Mouse (Mus musculus) embryonic facial prominence, embryonic 11.5 days (tissue): ENCODE measurements around the gene Ccdc24. TPM values are rescaled to one million over a fixed set of nuclear protein-coding genes. Genes with fewer than 3 reads are reported as not detected.

Experiments
- ATAC-seq: fragments of 200-750 bp; cut with Nextera tagmentation; replicated peaks from 2 replicates; pipeline ENCODE4 v1.8.0; 2017; ENCODE audit warnings: low read depth; ENCODE audit not compliant: insufficient number of reproducible peaks, low FRiP score, low TSS enrichment
- DNase-seq: peaks from one replicate; pipeline ENCODE4 v3.0.0-alpha.2; 2015; ENCODE audit warnings: low spot score
- H3K27ac ChIP-seq: fragments of 300-500 bp; sonication (generic); replicated peaks from 2 replicates; pipeline ENCODE4 v1.5.1; 2014; ENCODE audit warnings: mild to moderate bottlenecking, low read depth, low read length, control low read depth
- H3K27me3 ChIP-seq: fragments of 300-500 bp; sonication (generic); 2 replicates; pipeline ENCODE4 v1.6.1; 2014; ENCODE audit warnings: mild to moderate bottlenecking, low read length, moderate library complexity, mixed read lengths; ENCODE audit not compliant: control insufficient read depth, insufficient read depth
- H3K36me3 ChIP-seq: fragments of 300-500 bp; sonication (generic); replicated peaks from 2 replicates; pipeline ENCODE4 v1.6.1; 2014; ENCODE audit warnings: low read depth, mild to moderate bottlenecking, low read length, moderate library complexity, mixed read lengths; ENCODE audit not compliant: control insufficient read depth, insufficient read depth
- H3K4me1 ChIP-seq: fragments of 300-500 bp; sonication (generic); 2 replicates; pipeline ENCODE4 v1.6.1; 2014; ENCODE audit warnings: low read length, mixed read lengths; ENCODE audit not compliant: control insufficient read depth, insufficient read depth
- H3K4me2 ChIP-seq: fragments of 300-500 bp; sonication (generic); 2 replicates; pipeline ENCODE4 v1.6.1; 2014; ENCODE audit warnings: low read depth, mild to moderate bottlenecking, control low read depth, low read length, moderate library complexity
- H3K4me3 ChIP-seq: fragments of 300-500 bp; sonication (generic); 2 replicates; pipeline ENCODE4 v1.5.1; 2014; ENCODE audit warnings: low read depth, low read length, control low read depth
- H3K9ac ChIP-seq: fragments of 300-500 bp; sonication (generic); replicated peaks from 2 replicates; pipeline ENCODE4 v1.6.1; 2014; ENCODE audit warnings: mild to moderate bottlenecking, control low read depth, low read length
- H3K9me3 ChIP-seq: fragments of 300-500 bp; sonication (generic); replicated peaks from 2 replicates; pipeline ENCODE4 v1.6.1; 2016; ENCODE audit warnings: mild to moderate bottlenecking, low read length, inconsistent platforms, mixed read lengths; ENCODE audit not compliant: control insufficient read depth
- WGBS: fragments of 180-500 bp; shearing (Covaris S2); extraction: QIAGEN DNeasy Blood & Tissue Kit; methylation state at CpG from one replicate; pipeline ENCODE4 v1.1.7; 2014; 5-methylcytosine and 5-hydroxymethylcytosine counted together
- polyA plus RNA-seq: library from polyadenylated mRNA; unstranded; fragments of >200 nt; fragmentation: Nextera tagmentation; extraction: Ambion mirVana; gene quantifications from 2 replicates; pipeline ENCODE4 v1.2.1, GENCODE M21; 2014

Ccdc24 gene
- polyA plus RNA-seq, 1 experiment from 2014 or later, result 0.86 TPM

DNA sequence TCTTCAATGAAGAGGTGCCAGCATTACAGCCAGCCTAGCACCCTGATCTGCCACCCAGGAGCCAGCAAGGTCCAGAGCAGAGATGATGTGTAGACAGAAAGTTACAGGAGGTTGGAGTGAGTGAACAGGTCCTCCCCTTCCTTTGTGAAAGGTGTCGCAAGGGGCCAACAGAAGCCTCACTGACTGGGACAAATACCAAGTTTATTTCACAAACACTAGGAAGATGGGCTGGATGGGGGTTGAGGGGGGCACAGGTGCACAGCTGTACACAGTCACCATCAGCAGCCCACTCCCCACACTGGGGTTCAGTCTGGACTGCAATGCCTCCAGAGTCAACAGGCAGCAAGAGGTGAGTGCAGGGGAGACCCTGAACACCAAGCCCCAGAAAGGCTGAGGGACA lies 11.8 kb upstream of the Ccdc24 start:
- ATAC-seq (no peak), DNase-seq (no peak)
- H3K36me3 ChIP-seq, result peaks cover 2% of the 10 kb centered on the region
- H3K27ac ChIP-seq, result no peak overlapping the region
- H3K4me1 ChIP-seq, result no peaks in the 10 kb centered on the region
- no peak overlapping the region for H3K4me3 ChIP-seq
- no peaks in the 10 kb centered on the region for H3K9me3 ChIP-seq
- 100% methylated on average over 1 of the region's 1 CpGs for WGBS
- H3K27me3 ChIP-seq, result no peaks in the 10 kb centered on the region
- no peak overlapping the region; the same call in 1 of the 2 replicates for H3K9ac ChIP-seq
- no peak overlapping the region for H3K4me2 ChIP-seq

DNA sequence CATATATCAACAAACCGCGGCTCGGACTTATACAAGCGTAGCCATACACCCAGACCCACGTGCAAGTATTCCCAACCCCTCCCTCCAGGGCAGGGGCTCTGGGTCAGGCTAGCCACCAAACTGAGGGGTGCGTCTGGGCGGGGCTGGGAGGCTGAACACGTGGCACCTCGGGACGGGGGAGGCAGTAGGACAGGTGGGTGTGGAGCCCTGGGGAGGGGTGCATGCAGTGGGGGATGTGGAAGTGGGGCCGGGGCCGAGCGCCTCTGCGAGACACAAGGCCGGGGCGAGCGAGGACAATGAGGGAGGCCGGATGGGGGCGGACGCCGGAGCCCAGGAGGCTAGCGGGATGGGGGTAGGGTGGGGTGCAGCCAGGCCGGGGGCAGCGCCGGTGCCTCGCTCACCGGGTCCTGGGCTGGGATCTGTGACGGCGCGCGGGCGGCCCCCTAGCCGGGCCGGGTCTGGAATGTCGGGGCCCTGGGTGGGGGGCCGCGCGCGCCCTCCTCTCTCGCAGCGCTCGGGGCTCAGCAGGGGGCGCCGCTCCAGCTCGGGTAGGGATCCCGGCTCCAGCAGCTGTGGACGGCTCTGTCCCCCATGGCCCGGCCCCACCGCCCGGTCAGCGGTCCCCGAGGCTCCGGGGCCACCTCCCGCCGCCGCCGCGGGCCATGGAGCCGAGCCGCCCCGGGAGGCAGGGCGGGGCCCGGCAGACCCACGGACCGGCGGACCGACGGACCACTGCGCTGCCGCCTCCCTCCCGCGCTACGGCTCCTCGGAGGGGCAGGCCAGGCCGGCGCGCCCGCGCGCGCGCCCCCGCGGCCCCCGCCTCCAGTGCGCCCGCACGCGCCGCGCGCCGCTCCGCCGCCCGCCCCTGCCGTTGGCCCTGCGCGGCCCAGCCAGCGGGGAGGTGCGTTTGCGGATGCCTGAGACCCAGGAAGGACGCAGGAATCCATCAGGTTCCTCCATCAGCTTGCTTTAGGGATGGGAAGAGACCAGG lies 10.6 kb upstream of the Ccdc24 start, which contains the start of gene B4galt2:
B4galt2 (minus strand) TSS at position 787 of the 991 bp plus-strand sequence.
- peak within 1 kb of the TSS; percentile 73 for H3K4me3 ChIP-seq
- H3K27me3 ChIP-seq, result no peaks in the 10 kb centered on the region
- ATAC-seq (peak; percentile 30), DNase-seq (peak; percentile 81)
- no peaks in the 10 kb centered on the region for H3K4me1 ChIP-seq
- H3K27ac ChIP-seq, result no peak within 1 kb of the TSS; the same call in 1 of the 2 replicates
- peak within 1 kb of the TSS; percentile 91 for H3K9ac ChIP-seq
- no peaks in the 10 kb centered on the region for H3K9me3 ChIP-seq
- H3K4me2 ChIP-seq, result peak within 1 kb of the TSS; percentile 79
- H3K36me3 ChIP-seq, result peaks cover 2% of the 10 kb centered on the region
- WGBS, result under 1% methylated on average over 96 of the region's 103 CpGs

DNA sequence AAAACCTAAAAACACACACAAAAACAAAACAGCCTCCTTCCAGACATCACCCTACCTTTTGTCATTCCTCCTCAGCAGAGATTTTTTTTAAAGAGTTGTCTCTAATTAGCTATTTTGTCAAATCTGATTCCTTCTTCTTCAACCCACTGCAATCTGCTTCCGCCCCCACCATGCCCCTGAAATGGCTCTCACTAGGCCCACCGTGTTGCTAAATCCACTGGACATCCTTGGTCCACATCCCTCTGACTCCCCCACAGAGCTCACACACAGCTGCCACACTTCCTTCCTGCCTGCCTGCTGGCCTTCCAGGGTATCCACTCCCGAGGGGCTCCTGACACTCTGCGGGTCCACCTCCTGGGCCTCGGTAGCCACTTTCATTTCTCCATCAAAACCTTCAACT lies 6.3 kb upstream of the Ccdc24 start:
- WGBS, result 81% methylated on average over 5 of the region's 5 CpGs
- ATAC-seq, result no peak

DNA sequence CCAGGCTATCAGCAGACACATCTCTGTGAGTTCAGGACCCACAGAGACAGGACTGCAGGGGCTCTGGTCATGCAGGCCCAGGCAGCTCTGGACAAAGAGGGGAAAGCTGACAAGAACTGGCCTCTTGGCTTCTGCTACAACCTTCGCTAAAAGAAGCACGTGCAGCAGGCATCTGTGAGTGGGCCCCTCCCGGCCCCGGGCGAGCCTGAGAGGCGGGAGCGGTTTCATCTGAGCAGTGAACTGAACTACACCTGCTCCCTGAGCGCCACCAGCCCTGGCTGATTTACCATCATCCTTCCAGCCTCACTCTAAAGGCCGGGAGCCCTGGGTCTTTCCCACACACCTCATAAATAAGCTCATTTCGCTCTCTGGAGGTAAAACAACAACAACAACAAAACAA lies 5.9 kb upstream of the Ccdc24 start:
- DNase-seq, result no peak
- no peak overlapping the region for H3K4me2 ChIP-seq
- H3K9me3 ChIP-seq, result no peaks in the 10 kb centered on the region
- H3K27ac ChIP-seq, result no peak overlapping the region
- 91% methylated on average over 10 of the region's 10 CpGs for whole genome bisulfite sequencing
- H3K27me3 ChIP-seq, result no peaks in the 10 kb centered on the region
- no peak overlapping the region for H3K9ac ChIP-seq
- H3K4me1 ChIP-seq, result no peaks in the 10 kb centered on the region
- H3K36me3 ChIP-seq, result peaks cover 2% of the 10 kb centered on the region
- H3K4me3 ChIP-seq, result no peak overlapping the region
- ATAC-seq, result no peak

More for the DNA sequence above, 6.3 kb upstream of the Ccdc24 start:
- DNase-seq, result no peak
- Histone ChIP-seq H3K27ac (no peak overlapping the region), H3K27me3 (no peaks in the 10 kb centered on the region), H3K4me3 (no peak overlapping the region), H3K36me3 (peaks cover 2% of the 10 kb centered on the region), H3K9ac (no peak overlapping the region), H3K4me1 (no peaks in the 10 kb centered on the region), H3K9me3 (no peaks in the 10 kb centered on the region), H3K4me2 (no peak overlapping the region)

DNA sequence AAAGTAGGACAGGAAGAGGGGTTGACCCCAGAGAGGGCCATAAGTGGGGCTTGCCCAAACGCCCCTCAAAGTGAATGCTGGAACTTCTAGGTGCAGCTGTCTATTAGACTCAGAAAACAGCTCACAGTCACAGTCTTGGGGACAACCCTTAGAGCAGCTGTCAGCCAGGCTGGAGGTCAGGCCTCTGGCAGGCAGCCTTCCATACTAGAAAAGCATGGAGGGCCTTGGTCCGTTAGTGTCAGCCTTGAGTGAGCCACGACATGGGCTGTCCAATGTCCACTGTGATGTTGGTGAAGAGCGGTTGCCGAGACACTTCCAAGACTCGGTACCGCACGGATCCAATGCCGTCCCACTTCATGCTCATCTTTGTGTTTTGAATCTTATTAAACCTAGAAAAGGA lies 1.3 kb upstream of the Ccdc24 start:
- no peak for ATAC-seq

DNA sequence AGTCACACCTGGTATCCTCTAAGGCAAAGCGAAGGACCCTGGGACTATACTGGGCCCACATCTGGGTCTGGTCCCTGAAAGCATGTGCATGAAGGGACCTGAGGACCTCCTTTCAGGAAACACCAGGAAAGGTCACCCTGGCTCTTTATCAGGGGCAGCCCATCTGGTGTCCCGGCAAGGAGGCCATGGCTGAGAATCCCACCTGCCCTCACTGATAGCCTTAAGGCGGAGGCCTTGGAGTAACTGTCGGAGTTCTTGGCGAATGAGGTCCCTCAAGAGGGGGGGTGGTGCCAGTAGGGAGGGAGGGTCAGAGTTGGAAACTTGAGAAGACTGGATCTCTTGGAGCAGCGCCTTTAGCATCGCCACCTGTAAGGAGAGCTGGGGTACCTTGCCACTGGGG lies 570 bp downstream of the Ccdc24 start:
- WGBS, result 47% methylated on average over 7 of the region's 7 CpGs
- no peak overlapping the region for H3K27ac ChIP-seq
- H3K9ac ChIP-seq, result no peak overlapping the region
- no peak overlapping the region for H3K4me2 ChIP-seq
- no peaks in the 10 kb centered on the region for H3K27me3 ChIP-seq
- DNase-seq, result no peak
- no peaks in the 10 kb centered on the region for H3K36me3 ChIP-seq
- no peak overlapping the region for H3K4me3 ChIP-seq
- ATAC-seq, result no peak
- no peaks in the 10 kb centered on the region for H3K9me3 ChIP-seq
- no peaks in the 10 kb centered on the region for H3K4me1 ChIP-seq

More for the DNA sequence above, 1.3 kb upstream of the Ccdc24 start:
- H3K27ac ChIP-seq, result no peak overlapping the region
- WGBS, result 90% methylated on average over 9 of the region's 9 CpGs
- H3K9ac ChIP-seq, result no peak overlapping the region
- H3K36me3 ChIP-seq, result no peaks in the 10 kb centered on the region; the same call in 1 of the 2 replicates
- DNase-seq, result no peak
- H3K27me3 ChIP-seq, result no peaks in the 10 kb centered on the region
- H3K4me2 ChIP-seq, result no peak overlapping the region
- no peaks in the 10 kb centered on the region for H3K9me3 ChIP-seq
- H3K4me3 ChIP-seq, result no peak overlapping the region
- H3K4me1 ChIP-seq, result no peaks in the 10 kb centered on the region

DNA sequence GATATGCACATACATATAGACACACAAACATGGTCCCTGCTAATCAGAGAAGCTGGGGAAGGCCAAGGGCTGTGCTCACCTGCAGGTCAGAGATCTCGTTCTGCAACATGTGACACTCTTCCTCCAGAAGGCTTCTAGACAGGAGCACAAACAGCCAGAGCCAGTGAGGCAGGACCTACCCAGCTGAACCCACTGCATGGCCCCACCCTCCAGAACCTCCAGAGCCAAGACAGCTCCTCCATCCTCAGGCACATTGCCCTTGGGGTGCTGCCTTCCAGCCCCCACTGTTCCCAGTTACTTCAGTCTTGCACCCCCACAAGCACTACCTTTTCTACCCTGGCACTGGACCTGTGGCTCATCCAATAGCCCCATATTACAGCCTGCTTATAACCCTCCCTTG lies 1.9 kb downstream of the Ccdc24 start:
- Histone ChIP-seq H3K4me1 (peaks cover 3% of the 10 kb centered on the region; the same call in 1 of the 2 replicates), H3K4me3 (no peak overlapping the region), H3K27me3 (no peaks in the 10 kb centered on the region), H3K36me3 (no peaks in the 10 kb centered on the region), H3K9ac (no peak overlapping the region), H3K27ac (no peak overlapping the region), H3K9me3 (no peaks in the 10 kb centered on the region), H3K4me2 (no peak overlapping the region)
- ATAC-seq, result no peak
- WGBS, result 64% methylated on average over 1 of the region's 1 CpGs
- DNase-seq, result no peak

DNA sequence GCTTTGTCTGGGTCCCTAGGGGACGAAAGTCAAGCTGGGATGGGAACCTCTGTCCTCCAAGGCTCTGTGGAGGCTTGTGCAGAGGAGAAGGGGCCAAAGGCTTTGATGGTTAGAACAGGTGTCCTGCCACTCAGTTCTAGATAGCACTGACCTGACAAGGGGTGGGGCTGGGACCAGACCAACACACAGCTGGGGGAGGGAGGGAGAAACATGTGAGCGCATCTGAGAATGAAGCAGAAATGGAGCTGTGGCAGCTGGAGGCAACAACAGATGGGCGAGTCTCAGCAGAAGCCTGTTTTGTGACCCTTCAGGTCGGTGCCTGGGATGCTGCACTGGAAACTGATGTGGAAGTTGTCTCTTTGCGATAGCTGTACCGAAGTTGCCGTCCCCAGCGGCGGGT lies 3.0 kb downstream of the Ccdc24 start:
- 75% methylated on average over 9 of the region's 9 CpGs for WGBS
- no peaks in the 10 kb centered on the region for H3K27me3 ChIP-seq
- no peak overlapping the region for H3K4me2 ChIP-seq
- no peaks in the 10 kb centered on the region for H3K36me3 ChIP-seq
- H3K27ac ChIP-seq, result no peak overlapping the region
- no peaks in the 10 kb centered on the region for H3K9me3 ChIP-seq
- no peak overlapping the region for H3K9ac ChIP-seq
- no peak for ATAC-seq
- DNase-seq, result no peak
- no peak overlapping the region for H3K4me3 ChIP-seq
- peaks cover 3% of the 10 kb centered on the region; the same call in 1 of the 2 replicates for H3K4me1 ChIP-seq
